Mouse (Mus musculus) hindbrain, embryonic 11.5 days (tissue): ENCODE measurements around the gene Syt9. TPM values are rescaled to one million over a fixed set of nuclear protein-coding genes. Genes with fewer than 3 reads are reported as not detected.
A peak's percentile ranks its signal among the peaks of the same experiment; 100 is the strongest.

ENCODE experiments used
- ATAC-seq: fragments of 200-750 bp; cut with Nextera tagmentation; 2 replicates; pipeline ENCODE4 v1.8.0; 2017; ENCODE audit warnings: mild to moderate bottlenecking, moderate TSS enrichment, moderate library complexity; ENCODE audit not compliant: low FRiP score
- DNase-seq: peaks from one replicate; pipeline ENCODE4 v3.0.0-alpha.2; 2015; ENCODE audit warnings: low spot score
- H3K27ac ChIP-seq: fragments of 300-500 bp; sonication (generic); 2 replicates; pipeline ENCODE4 v1.5.1; 2014; ENCODE audit warnings: mild to moderate bottlenecking, low read depth, low read length
- H3K27me3 ChIP-seq: fragments of 300-500 bp; sonication (generic); 2 replicates; pipeline ENCODE4 v1.6.1; 2014; ENCODE audit warnings: mild to moderate bottlenecking, low read length, moderate library complexity, mixed read lengths; ENCODE audit not compliant: control insufficient read depth, insufficient read depth
- H3K36me3 ChIP-seq: fragments of 300-500 bp; sonication (generic); 2 replicates; pipeline ENCODE4 v1.6.1; 2014; ENCODE audit warnings: mild to moderate bottlenecking, low read length, moderate library complexity, mixed read lengths; ENCODE audit not compliant: control insufficient read depth, insufficient read depth
- H3K4me1 ChIP-seq: fragments of 300-500 bp; sonication (generic); replicated peaks from 2 replicates; pipeline ENCODE4 v1.6.1; 2014; ENCODE audit warnings: low read length, mixed read lengths; ENCODE audit not compliant: control insufficient read depth, insufficient read depth
- H3K4me2 ChIP-seq: fragments of 300-500 bp; sonication (generic); replicated peaks from 2 replicates; pipeline ENCODE4 v1.6.1; 2014; ENCODE audit warnings: mild to moderate bottlenecking, low read depth, low read length
- H3K4me3 ChIP-seq: fragments of 300-500 bp; sonication (generic); 2 replicates; pipeline ENCODE4 v1.5.1; 2014; ENCODE audit warnings: low read depth, low read length
- H3K9ac ChIP-seq: fragments of 300-500 bp; sonication (generic); 2 replicates; pipeline ENCODE4 v1.6.1; 2014; ENCODE audit warnings: low read depth, low read length
- H3K9me3 ChIP-seq: fragments of 300-500 bp; sonication (generic); 2 replicates; pipeline ENCODE4 v1.6.1; 2016; ENCODE audit warnings: low read length; ENCODE audit not compliant: control insufficient read depth
- WGBS: fragments of 180-500 bp; shearing (Covaris S2); extraction: QIAGEN DNeasy Blood & Tissue Kit; methylation state at CpG from one replicate; pipeline ENCODE4 v1.1.7; 2014; 5-methylcytosine and 5-hydroxymethylcytosine counted together
- polyA plus RNA-seq: library from polyadenylated mRNA; unstranded; fragments of >200 nt; fragmentation: Nextera tagmentation; extraction: Ambion mirVana; gene quantifications from 2 replicates; pipeline ENCODE4 v1.2.1, GENCODE M21; 2014

The Syt9 gene
- polyA plus RNA-seq, 1 experiment from 2014 or later = 4.8 TPM

- H3K4me3 ChIP-seq = no peak overlapping the region
- no peak overlapping the region for H3K4me2 ChIP-seq
- no peak overlapping the region for H3K9ac ChIP-seq
- H3K4me1 ChIP-seq = no peaks in the 10 kb centered on the region
- no peaks in the 10 kb centered on the region for H3K9me3 ChIP-seq
- ATAC-seq (0 out of 2 replicates have a peak, but pooled peaks have one; percentile 22), DNase-seq (no peak)
- no peaks in the 10 kb centered on the region for H3K36me3 ChIP-seq
- 72% methylated on average over 8 of the region's 8 CpGs for WGBS
- no peaks in the 10 kb centered on the region for H3K27me3 ChIP-seq
- no peak overlapping the region for H3K27ac ChIP-seq
These were observed 146.3 kb downstream of the Syt9 start for GRCm38 (mm10) chr7:107516704-107517410.

GRCm38 (mm10) chr7:107519256-107520025 lies 148.9 kb downstream of the Syt9 start:
- H3K27me3 ChIP-seq = no peaks in the 10 kb centered on the region
- H3K36me3 ChIP-seq = no peaks in the 10 kb centered on the region
- 89% methylated on average over 12 of the region's 12 CpGs for WGBS
- H3K9me3 ChIP-seq = no peaks in the 10 kb centered on the region
- H3K4me1 ChIP-seq = no peaks in the 10 kb centered on the region
- DNase-seq = no peak
- H3K9ac ChIP-seq = no peak overlapping the region
- ATAC-seq = no peak
- no peak overlapping the region for H3K4me3 ChIP-seq
- H3K4me2 ChIP-seq = no peak overlapping the region
- no peak overlapping the region for H3K27ac ChIP-seq

GRCm38 (mm10) chr7:107521411-107521810 lies 150.9 kb downstream of the Syt9 start:
- Histone ChIP-seq H3K36me3 (no peaks in the 10 kb centered on the region), H3K27ac (no peak overlapping the region), H3K4me2 (no peak overlapping the region), H3K4me3 (no peak overlapping the region), H3K9ac (no peak overlapping the region), H3K4me1 (no peaks in the 10 kb centered on the region), H3K9me3 (no peaks in the 10 kb centered on the region), H3K27me3 (no peaks in the 10 kb centered on the region)
- 87% methylated on average over 6 of the region's 6 CpGs for WGBS
- DNase-seq (no peak), ATAC-seq (no peak)

GRCm38 (mm10) chr7:107526299-107526698 lies 155.8 kb downstream of the Syt9 start:
- WGBS = 17% methylated on average over 1 of the region's 1 CpGs
- H3K36me3 ChIP-seq = no peaks in the 10 kb centered on the region
- H3K4me2 ChIP-seq = no peak overlapping the region
- no peak overlapping the region for H3K27ac ChIP-seq
- H3K27me3 ChIP-seq = no peaks in the 10 kb centered on the region
- peak; percentile 68 for DNase-seq
- H3K9me3 ChIP-seq = no peaks in the 10 kb centered on the region
- no peak overlapping the region for H3K4me3 ChIP-seq
- no peaks in the 10 kb centered on the region for H3K4me1 ChIP-seq
- ATAC-seq = peak; percentile 69; the same call in 1 of the 2 replicates
- no peak overlapping the region for H3K9ac ChIP-seq

GRCm38 (mm10) chr7:107528169-107528772 lies 157.7 kb downstream of the Syt9 start:
- WGBS = 87% methylated on average over 3 of the region's 3 CpGs
- DNase-seq = no peak
- Histone ChIP-seq H3K36me3 (no peaks in the 10 kb centered on the region), H3K9me3 (no peaks in the 10 kb centered on the region), H3K27ac (no peak overlapping the region), H3K4me1 (no peaks in the 10 kb centered on the region), H3K9ac (no peak overlapping the region), H3K4me2 (no peak overlapping the region), H3K27me3 (no peaks in the 10 kb centered on the region), H3K4me3 (no peak overlapping the region)
- ATAC-seq = no peak

GRCm38 (mm10) chr7:107529364-107529763 lies 158.8 kb downstream of the Syt9 start:
- Histone ChIP-seq H3K4me3 (no peak overlapping the region), H3K4me1 (no peaks in the 10 kb centered on the region), H3K4me2 (no peak overlapping the region), H3K9ac (no peak overlapping the region), H3K27ac (no peak overlapping the region), H3K36me3 (no peaks in the 10 kb centered on the region), H3K27me3 (no peaks in the 10 kb centered on the region), H3K9me3 (no peaks in the 10 kb centered on the region)
- DNase-seq (no peak), ATAC-seq (no peak)
- WGBS = 78% methylated on average over 5 of the region's 5 CpGs

- H3K4me1 ChIP-seq = no peaks in the 10 kb centered on the region
- H3K4me3 ChIP-seq = no peak overlapping the region
- ATAC-seq = no peak
- no peak overlapping the region for H3K9ac ChIP-seq
- H3K4me2 ChIP-seq = no peak overlapping the region
- no peak for DNase-seq
- H3K27me3 ChIP-seq = no peaks in the 10 kb centered on the region
- H3K36me3 ChIP-seq = no peaks in the 10 kb centered on the region
- no peaks in the 10 kb centered on the region for H3K9me3 ChIP-seq
- H3K27ac ChIP-seq = no peak overlapping the region
- 91% methylated on average over 4 of the region's 4 CpGs for WGBS
These were observed 164.8 kb downstream of the Syt9 start for GRCm38 (mm10) chr7:107535311-107535710.

GRCm38 (mm10) chr7:107536516-107536915 lies 166.0 kb downstream of the Syt9 start:
- DNase-seq (no peak), ATAC-seq (no peak)
- H3K4me2 ChIP-seq = no peak overlapping the region
- no peak overlapping the region for H3K27ac ChIP-seq
- H3K36me3 ChIP-seq = no peaks in the 10 kb centered on the region
- no peak overlapping the region for H3K9ac ChIP-seq
- no peak overlapping the region for H3K4me3 ChIP-seq
- 58% methylated on average over 6 of the region's 6 CpGs for WGBS
- no peaks in the 10 kb centered on the region for H3K27me3 ChIP-seq
- no peaks in the 10 kb centered on the region for H3K9me3 ChIP-seq
- no peaks in the 10 kb centered on the region for H3K4me1 ChIP-seq
